Mouse (Mus musculus) forebrain, embryonic 16.5 days (tissue): Measurements from ENCODE around the gene Baz2b. TPM values are rescaled to one million over a fixed set of nuclear protein-coding genes. Genes with fewer than 3 reads are reported as not detected.
A peak's percentile ranks its signal among the peaks of the same experiment; 100 is the strongest.

ENCODE experiments used
- ATAC-seq: fragments of 200-750 bp; cut with Nextera tagmentation; 2 replicates; pipeline ENCODE4 v1.8.0; 2017; ENCODE audit warnings: mild to moderate bottlenecking, moderate library complexity
- H3K27ac ChIP-seq: fragments of 300-500 bp; sonication (generic); 2 replicates; pipeline ENCODE4 v1.5.1; 2014; ENCODE audit warnings: low read length, control low read depth
- H3K27me3 ChIP-seq: fragments of 300-500 bp; sonication (generic); replicated peaks from 2 replicates; pipeline ENCODE4 v1.6.1; 2014; ENCODE audit warnings: low read length; ENCODE audit not compliant: control insufficient read depth, insufficient read depth
- H3K36me3 ChIP-seq: fragments of 300-500 bp; sonication (generic); 2 replicates; pipeline ENCODE4 v1.6.1; 2014; ENCODE audit not compliant: control insufficient read depth, insufficient read depth
- H3K4me1 ChIP-seq: fragments of 300-500 bp; sonication (generic); replicated peaks from 2 replicates; pipeline ENCODE4 v1.6.1; 2014; ENCODE audit warnings: low read length; ENCODE audit not compliant: control insufficient read depth, insufficient read depth
- H3K4me2 ChIP-seq: fragments of 300-500 bp; sonication (generic); 2 replicates; pipeline ENCODE4 v1.6.1; 2014; ENCODE audit warnings: mild to moderate bottlenecking, low read length, control low read depth
- H3K4me3 ChIP-seq: fragments of 300-500 bp; sonication (generic); replicated peaks from 2 replicates; pipeline ENCODE4 v1.5.1; 2014; ENCODE audit warnings: mild to moderate bottlenecking, low read length, control low read depth
- H3K9ac ChIP-seq: fragments of 300-500 bp; sonication (generic); replicated peaks from 2 replicates; pipeline ENCODE4 v1.6.1; 2014; ENCODE audit warnings: low read depth, low read length, control low read depth
- H3K9me3 ChIP-seq: fragments of 300-500 bp; sonication (generic); 2 replicates; pipeline ENCODE4 v1.6.1; 2016; ENCODE audit warnings: low read length; ENCODE audit not compliant: control insufficient read depth
- WGBS: fragments of 180-500 bp; shearing (Covaris S2); extraction: QIAGEN DNeasy Blood & Tissue Kit; methylation state at CpG from one replicate; pipeline ENCODE4 v1.1.7; 2014; 5-methylcytosine and 5-hydroxymethylcytosine counted together
- polyA plus RNA-seq: library from polyadenylated mRNA; unstranded; fragments of >200 nt; fragmentation: Nextera tagmentation; extraction: Ambion mirVana; gene quantifications from 2 replicates; pipeline ENCODE4 v1.2.1, GENCODE M21; 2015

Gene Baz2b
- polyA plus RNA-seq, 1 experiment from 2014 or later: 70.2 TPM

DNA sequence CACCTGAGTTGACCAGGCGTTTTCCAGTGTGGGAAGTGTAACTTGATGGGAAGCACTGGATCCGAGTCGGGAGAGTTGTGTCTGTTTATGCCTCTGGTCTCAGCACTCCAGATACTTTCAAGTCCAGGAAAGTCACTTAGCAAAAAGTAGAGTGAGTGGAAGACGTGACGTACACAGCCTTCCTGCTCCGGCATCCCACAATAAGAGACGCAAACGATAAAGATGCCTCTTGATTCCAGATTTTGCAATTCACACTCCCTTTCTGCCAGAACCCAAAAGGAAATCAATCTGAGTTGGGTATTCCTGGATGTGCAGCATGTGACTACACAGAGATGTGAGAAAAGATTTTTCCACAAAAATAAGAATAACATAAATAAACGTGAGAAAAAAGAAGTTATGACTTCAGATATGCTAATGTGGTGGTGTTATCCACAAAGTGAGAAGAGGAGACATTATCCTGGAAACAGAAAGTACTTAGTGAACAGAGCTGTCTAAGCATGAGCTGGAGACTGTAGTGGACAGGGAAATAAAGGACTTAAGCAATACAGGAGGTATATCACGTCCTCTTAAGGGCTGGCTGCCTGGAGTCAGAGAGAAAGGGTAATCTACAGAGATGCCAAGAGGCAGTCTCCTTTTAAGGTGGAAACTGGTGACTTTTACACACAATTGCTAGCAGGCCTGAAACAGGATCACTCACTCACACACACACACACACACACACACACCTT lies 154.7 kb downstream of the Baz2b start:
- H3K4me3 ChIP-seq: no peak overlapping the region
- H3K4me2 ChIP-seq: no peak overlapping the region
- no peak overlapping the region for H3K9ac ChIP-seq
- H3K4me1 ChIP-seq: peaks cover 5% of the 10 kb centered on the region; the same call in 1 of the 2 replicates
- no peak overlapping the region for H3K27ac ChIP-seq
- no peaks in the 10 kb centered on the region for H3K27me3 ChIP-seq
- WGBS: 62% methylated on average over 10 of the region's 10 CpGs
- H3K9me3 ChIP-seq: no peaks in the 10 kb centered on the region
- no peak for ATAC-seq
- no peaks in the 10 kb centered on the region for H3K36me3 ChIP-seq

- Histone ChIP-seq H3K4me3 (no peak overlapping the region), H3K27ac (no peak overlapping the region), H3K36me3 (no peaks in the 10 kb centered on the region), H3K27me3 (no peaks in the 10 kb centered on the region), H3K9me3 (no peaks in the 10 kb centered on the region), H3K4me1 (peaks cover 5% of the 10 kb centered on the region; the same call in 1 of the 2 replicates), H3K4me2 (no peak overlapping the region), H3K9ac (no peak overlapping the region)
- peak; percentile 19; the same call in 1 of the 2 replicates for ATAC-seq
- WGBS: 69% methylated on average over 11 of the region's 11 CpGs
These were observed 156.2 kb downstream of the Baz2b start for GRCm38 (mm10) chr2:60053222-60054010.

DNA sequence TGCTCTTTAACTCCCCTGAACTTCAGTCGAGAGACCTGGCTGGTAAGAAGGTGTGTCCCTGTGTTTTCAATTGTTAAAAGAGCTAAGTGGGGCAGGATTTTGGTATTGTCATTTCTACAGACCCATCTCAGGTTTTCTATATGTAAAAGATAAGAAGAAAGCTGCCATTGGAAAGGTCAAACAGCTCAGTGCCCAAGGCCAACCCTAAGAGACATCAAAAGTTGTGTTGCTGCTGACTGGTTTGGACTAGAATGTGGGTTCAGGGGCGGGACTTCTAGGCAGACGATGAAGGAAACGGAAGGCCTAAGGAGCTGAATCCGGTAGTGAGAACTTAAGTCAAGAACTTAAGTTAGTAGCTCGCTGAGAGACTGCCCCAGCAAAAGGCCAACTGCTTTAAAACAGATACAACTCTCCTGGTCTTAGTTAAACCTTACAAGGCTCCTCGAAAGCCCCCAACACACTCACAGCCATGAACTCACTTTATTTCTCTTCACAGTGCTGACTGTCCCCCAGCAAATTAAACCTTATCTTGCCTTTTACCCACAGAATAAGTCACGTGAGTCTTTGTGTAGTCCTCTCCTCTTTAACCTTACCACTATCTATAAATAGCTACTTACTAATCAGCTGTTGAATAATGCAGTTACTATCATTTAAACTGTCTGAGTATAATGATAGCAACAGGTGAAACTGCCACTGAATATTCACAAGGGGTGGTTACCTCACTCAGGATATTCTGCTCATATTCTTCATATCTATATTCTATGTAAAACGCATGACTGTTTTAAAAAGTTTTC lies 158.8 kb downstream of the Baz2b start:
- 86% methylated on average over 9 of the region's 9 CpGs for WGBS
- H3K27ac ChIP-seq: no peak overlapping the region
- no peak for ATAC-seq
- peaks cover 5% of the 10 kb centered on the region; the same call in 1 of the 2 replicates for H3K4me1 ChIP-seq
- no peaks in the 10 kb centered on the region for H3K27me3 ChIP-seq
- H3K4me3 ChIP-seq: no peak overlapping the region
- no peaks in the 10 kb centered on the region for H3K9me3 ChIP-seq
- no peaks in the 10 kb centered on the region for H3K36me3 ChIP-seq
- H3K4me2 ChIP-seq: no peak overlapping the region
- H3K9ac ChIP-seq: no peak overlapping the region

- no peaks in the 10 kb centered on the region for H3K27me3 ChIP-seq
- no peaks in the 10 kb centered on the region for H3K36me3 ChIP-seq
- no peak overlapping the region for H3K4me2 ChIP-seq
- no peak for ATAC-seq
- H3K27ac ChIP-seq: no peak overlapping the region
- 92% methylated on average over 4 of the region's 4 CpGs for WGBS
- H3K4me3 ChIP-seq: no peak overlapping the region
- no peaks in the 10 kb centered on the region for H3K9me3 ChIP-seq
- no peak overlapping the region for H3K9ac ChIP-seq
- H3K4me1 ChIP-seq: peaks cover 5% of the 10 kb centered on the region; the same call in 1 of the 2 replicates
These were observed 159.8 kb downstream of the Baz2b start for GRCm38 (mm10) chr2:60049889-60050288.

DNA sequence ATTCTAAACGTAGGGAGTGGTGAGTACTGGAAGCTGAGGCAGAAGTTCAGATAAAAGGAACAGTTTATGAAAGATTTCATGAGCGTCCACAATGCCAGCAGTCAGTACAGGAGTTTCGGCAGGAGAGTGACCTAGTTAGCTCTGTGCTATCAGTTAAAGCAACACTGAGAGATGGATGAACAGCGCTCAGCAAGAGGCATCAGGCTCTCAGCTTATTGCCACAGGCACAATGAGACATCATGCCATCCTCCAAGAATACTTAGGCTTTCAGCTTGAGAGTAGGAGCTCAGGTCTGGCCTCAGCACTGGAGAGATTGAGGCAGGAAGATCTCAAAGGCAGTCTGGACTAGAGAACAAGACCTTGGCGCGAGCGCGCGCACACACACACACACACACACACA lies 160.3 kb downstream of the Baz2b start:
- Histone ChIP-seq H3K27me3 (no peaks in the 10 kb centered on the region), H3K9me3 (no peaks in the 10 kb centered on the region), H3K36me3 (no peaks in the 10 kb centered on the region), H3K9ac (no peak overlapping the region), H3K4me3 (no peak overlapping the region), H3K4me1 (peaks cover 5% of the 10 kb centered on the region; the same call in 1 of the 2 replicates), H3K4me2 (no peak overlapping the region), H3K27ac (no peak overlapping the region)
- 97% methylated on average over 9 of the region's 9 CpGs for WGBS
- no peak for ATAC-seq

GRCm38 (mm10) chr2:60045995-60046394 lies 163.6 kb downstream of the Baz2b start:
- Histone ChIP-seq H3K4me1 (no peaks in the 10 kb centered on the region; the same call in 1 of the 2 replicates), H3K27ac (no peak overlapping the region), H3K36me3 (no peaks in the 10 kb centered on the region), H3K4me3 (no peak overlapping the region), H3K9ac (no peak overlapping the region), H3K4me2 (no peak overlapping the region), H3K27me3 (no peaks in the 10 kb centered on the region), H3K9me3 (no peaks in the 10 kb centered on the region)
- WGBS: 79% methylated on average over 1 of the region's 1 CpGs
- no peak for ATAC-seq

DNA sequence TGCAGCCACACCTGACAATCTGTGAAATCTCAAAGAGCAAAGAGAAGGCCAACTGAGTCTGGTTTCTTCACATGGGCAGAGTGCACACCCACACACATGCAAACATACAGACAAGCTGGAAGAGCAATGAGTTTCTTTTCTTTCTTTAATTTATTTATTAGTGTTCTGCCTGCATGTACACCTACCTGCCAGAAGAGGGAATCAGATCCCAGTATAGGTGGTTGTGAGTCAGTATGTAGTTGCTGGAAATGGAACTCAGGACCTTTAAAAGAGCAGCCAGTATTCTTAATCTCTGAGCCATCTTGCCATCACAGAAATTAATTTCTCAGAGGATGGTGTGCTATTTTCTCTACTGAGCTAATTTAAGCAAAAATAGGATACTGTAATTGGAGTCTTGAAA lies 164.7 kb downstream of the Baz2b start:
- no peak overlapping the region for H3K4me2 ChIP-seq
- H3K4me3 ChIP-seq: no peak overlapping the region
- no peak for ATAC-seq
- no peaks in the 10 kb centered on the region; the same call in 1 of the 2 replicates for H3K4me1 ChIP-seq
- H3K9ac ChIP-seq: no peak overlapping the region
- no peak overlapping the region for H3K27ac ChIP-seq
- no peaks in the 10 kb centered on the region for H3K36me3 ChIP-seq
- H3K9me3 ChIP-seq: no peaks in the 10 kb centered on the region
- H3K27me3 ChIP-seq: no peaks in the 10 kb centered on the region

DNA sequence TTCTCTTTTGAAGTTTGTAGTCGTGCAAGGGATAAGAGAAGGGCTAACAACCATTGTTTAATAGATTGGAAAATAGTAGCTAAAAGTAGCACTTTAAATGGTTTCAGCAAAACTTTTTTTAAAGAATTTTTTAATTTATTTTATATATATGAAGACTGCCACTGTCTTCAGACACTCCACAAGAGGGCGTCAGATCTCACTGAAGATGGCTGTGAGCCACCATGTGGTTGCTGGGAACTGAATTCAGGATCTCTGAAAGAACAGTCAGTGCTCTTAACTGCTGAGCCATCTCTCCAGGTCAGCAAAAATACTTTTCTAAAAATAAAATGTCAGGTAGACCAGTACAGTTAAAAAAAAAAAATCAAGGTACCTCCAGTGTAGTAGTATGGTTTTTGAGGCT lies 165.1 kb downstream of the Baz2b start:
- Histone ChIP-seq H3K27me3 (no peaks in the 10 kb centered on the region), H3K9ac (no peak overlapping the region), H3K9me3 (no peaks in the 10 kb centered on the region), H3K4me1 (no peaks in the 10 kb centered on the region; the same call in 1 of the 2 replicates), H3K27ac (no peak overlapping the region), H3K36me3 (no peaks in the 10 kb centered on the region), H3K4me3 (no peak overlapping the region), H3K4me2 (no peak overlapping the region)
- no peak for ATAC-seq
- 77% methylated on average over 2 of the region's 2 CpGs for WGBS

DNA sequence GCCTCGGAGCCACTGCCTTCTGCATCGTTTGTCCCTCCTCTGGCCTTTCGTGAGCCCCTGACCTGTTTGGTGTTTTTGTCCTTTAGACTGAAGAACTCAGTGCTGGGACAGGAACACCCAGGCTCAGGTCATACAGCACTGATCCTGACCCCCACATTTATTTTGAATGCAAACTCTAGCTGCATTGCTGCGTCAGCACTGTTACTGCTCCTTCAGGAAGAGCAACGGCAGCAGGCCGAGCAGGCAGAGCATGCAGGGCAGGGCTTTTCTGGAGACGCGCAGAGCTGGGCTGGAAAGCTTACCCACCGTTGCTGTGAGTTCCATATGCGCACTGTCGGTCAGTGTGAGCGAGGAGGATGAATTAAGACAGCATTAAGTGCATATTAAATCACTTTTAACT lies 166.9 kb downstream of the Baz2b start:
- Histone ChIP-seq H3K9ac (no peak overlapping the region), H3K4me1 (no peaks in the 10 kb centered on the region; the same call in 1 of the 2 replicates), H3K9me3 (no peaks in the 10 kb centered on the region), H3K27me3 (no peaks in the 10 kb centered on the region), H3K36me3 (no peaks in the 10 kb centered on the region), H3K4me3 (no peak overlapping the region), H3K27ac (no peak overlapping the region), H3K4me2 (no peak overlapping the region)
- ATAC-seq: peak; percentile 40; the same call in 1 of the 2 replicates
- 63% methylated on average over 12 of the region's 12 CpGs for WGBS
